Mouse (Mus musculus) hindbrain, embryonic 12.5 days (tissue): ENCODE measurements around the gene Elk4. TPM values are rescaled to one million over a fixed set of nuclear protein-coding genes. Genes with fewer than 3 reads are reported as not detected.
A peak's percentile ranks its signal among the peaks of the same experiment; 100 is the strongest.

ENCODE experiments used
- ATAC-seq: fragments of 200-750 bp; cut with Nextera tagmentation; 2 replicates; pipeline ENCODE4 v1.8.0; 2017; ENCODE audit warnings: moderate TSS enrichment; ENCODE audit not compliant: low FRiP score
- H3K27ac ChIP-seq: fragments of 300-500 bp; sonication (generic); 2 replicates; pipeline ENCODE4 v1.5.1; 2016; ENCODE audit warnings: mild to moderate bottlenecking
- H3K27me3 ChIP-seq: fragments of 300-500 bp; sonication (generic); 2 replicates; pipeline ENCODE4 v1.6.1; 2016; ENCODE audit warnings: mild to moderate bottlenecking
- H3K36me3 ChIP-seq: fragments of 300-500 bp; sonication (generic); 2 replicates; pipeline ENCODE4 v1.6.1; 2016; ENCODE audit warnings: mild to moderate bottlenecking
- H3K4me1 ChIP-seq: fragments of 300-500 bp; sonication (generic); 2 replicates; pipeline ENCODE4 v1.6.1; 2016
- H3K4me2 ChIP-seq: fragments of 300-500 bp; sonication (generic); replicated peaks from 2 replicates; pipeline ENCODE4 v1.6.1; 2016; ENCODE audit warnings: mild to moderate bottlenecking
- H3K4me3 ChIP-seq: fragments of 300-500 bp; sonication (generic); 2 replicates; pipeline ENCODE4 v1.5.1; 2016; ENCODE audit warnings: mild to moderate bottlenecking
- H3K9ac ChIP-seq: fragments of 300-500 bp; sonication (generic); 2 replicates; pipeline ENCODE4 v1.6.1; 2016; ENCODE audit warnings: mild to moderate bottlenecking, moderate library complexity
- H3K9me3 ChIP-seq: fragments of 300-500 bp; sonication (generic); replicated peaks from 2 replicates; pipeline ENCODE4 v1.6.1; 2016; ENCODE audit warnings: mild to moderate bottlenecking
- WGBS: fragments of 180-500 bp; shearing (Covaris S2); methylation state at CpG from one replicate; pipeline ENCODE4 v1.1.7; 2016; 5-methylcytosine and 5-hydroxymethylcytosine counted together
- polyA plus RNA-seq: library from polyadenylated mRNA; unstranded; fragments of >200 nt; fragmentation: Nextera tagmentation; extraction: Ambion mirVana; gene quantifications from 2 replicates; pipeline ENCODE4 v1.2.1, GENCODE M21; 2016

Gene Elk4
- polyA plus RNA-seq, 1 experiment from 2014 or later = 21.7 TPM

DNA sequence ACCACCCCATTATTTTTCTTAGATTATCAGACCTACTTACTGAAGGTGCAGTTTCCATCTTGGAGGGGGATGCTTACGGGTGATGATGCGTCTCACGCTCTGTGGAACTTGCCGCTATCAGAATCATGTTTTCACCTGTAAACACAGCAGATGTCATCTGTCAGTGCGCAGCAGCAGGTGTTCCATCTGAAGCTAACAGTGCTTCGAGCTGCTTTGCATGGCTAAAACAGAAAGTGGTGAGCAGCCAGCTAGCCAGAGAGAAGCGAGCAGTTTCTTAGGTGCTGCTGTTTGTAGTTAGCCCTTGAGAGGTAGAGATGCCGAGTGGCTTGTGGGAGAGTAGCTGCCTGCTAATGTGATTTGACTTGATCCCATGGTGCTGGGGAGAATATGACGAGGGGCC lies 21.0 kb downstream of the Elk4 start:
- 94% methylated on average over 9 of the region's 9 CpGs for WGBS
- Histone ChIP-seq H3K27me3 (no peaks in the 10 kb centered on the region), H3K4me3 (no peak overlapping the region), H3K4me1 (no peaks in the 10 kb centered on the region), H3K9ac (no peak overlapping the region), H3K27ac (no peak overlapping the region), H3K4me2 (no peak overlapping the region), H3K9me3 (no peaks in the 10 kb centered on the region), H3K36me3 (peaks cover 60% of the 10 kb centered on the region)
- no peak for ATAC-seq

DNA sequence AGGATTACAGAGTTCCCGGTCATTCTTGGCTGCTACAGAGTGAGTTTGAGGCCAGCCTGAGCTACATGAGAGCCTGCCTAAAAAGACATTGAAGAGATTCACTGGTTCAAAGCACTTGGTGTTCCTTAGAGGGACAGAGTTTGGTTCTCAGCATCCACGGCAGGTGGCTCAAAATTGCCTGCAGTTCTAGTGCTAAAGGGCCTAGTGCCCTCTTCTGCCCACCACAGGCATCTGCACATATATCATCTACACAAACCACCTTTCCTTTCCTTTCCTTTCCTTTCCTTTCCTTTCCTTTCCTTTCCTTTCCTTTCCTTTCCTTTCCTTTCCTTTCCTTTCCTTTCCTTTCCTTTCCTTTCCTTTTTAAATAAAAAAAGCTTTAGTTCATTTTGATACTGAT lies 23.2 kb downstream of the Elk4 start:
- Histone ChIP-seq H3K27me3 (no peaks in the 10 kb centered on the region), H3K4me2 (no peak overlapping the region), H3K4me1 (no peaks in the 10 kb centered on the region), H3K9ac (no peak overlapping the region), H3K9me3 (no peaks in the 10 kb centered on the region), H3K4me3 (no peak overlapping the region), H3K36me3 (peaks cover 61% of the 10 kb centered on the region), H3K27ac (no peak overlapping the region)
- WGBS = 72% methylated on average over 2 of the region's 2 CpGs
- no peak for ATAC-seq

DNA sequence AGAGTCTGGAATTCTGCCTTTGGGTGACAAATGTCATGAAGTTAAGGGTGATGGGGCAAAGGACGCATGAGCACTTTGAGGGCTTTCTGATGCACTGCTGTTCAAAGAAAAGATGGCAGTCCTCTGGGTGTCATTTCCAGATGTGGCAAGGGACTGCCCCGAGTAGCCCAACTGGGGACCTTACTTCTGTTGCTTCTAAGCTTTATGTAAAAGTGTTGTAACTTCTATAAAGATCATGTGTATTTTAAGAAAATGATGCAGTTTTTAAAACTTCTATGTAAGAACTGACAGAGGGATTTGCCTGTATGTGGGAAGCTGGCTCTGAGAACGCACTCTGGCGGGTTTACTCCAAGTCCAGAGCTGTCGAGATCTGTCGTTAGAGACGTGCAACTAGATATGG lies 24.8 kb downstream of the Elk4 start:
- H3K4me1 ChIP-seq = no peaks in the 10 kb centered on the region
- peaks cover 55% of the 10 kb centered on the region for H3K36me3 ChIP-seq
- no peaks in the 10 kb centered on the region for H3K27me3 ChIP-seq
- H3K9ac ChIP-seq = no peak overlapping the region
- H3K4me2 ChIP-seq = no peak overlapping the region
- no peak for ATAC-seq
- no peaks in the 10 kb centered on the region for H3K9me3 ChIP-seq
- H3K4me3 ChIP-seq = no peak overlapping the region
- H3K27ac ChIP-seq = no peak overlapping the region
- 90% methylated on average over 7 of the region's 7 CpGs for WGBS

DNA sequence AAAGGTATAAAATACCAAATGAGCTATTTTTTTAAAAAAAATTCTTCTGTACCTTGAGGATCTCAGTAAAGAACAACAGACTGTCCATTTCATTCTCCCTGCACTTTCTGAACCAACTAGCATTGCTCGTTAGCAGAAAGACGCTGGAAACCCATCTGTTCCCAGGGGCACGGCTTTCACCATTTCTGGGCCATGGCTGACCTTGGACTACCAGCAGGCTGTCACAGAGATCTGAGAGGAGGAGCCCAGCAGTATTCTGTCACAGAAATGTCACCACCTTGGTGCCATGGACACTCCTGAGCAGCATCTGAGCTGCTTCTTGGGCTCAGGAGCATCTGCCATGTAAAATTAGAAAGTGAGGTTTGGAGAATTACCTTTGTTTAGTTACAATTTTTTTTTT lies 30.3 kb downstream of the Elk4 start:
- 76% methylated on average over 3 of the region's 3 CpGs for WGBS

DNA sequence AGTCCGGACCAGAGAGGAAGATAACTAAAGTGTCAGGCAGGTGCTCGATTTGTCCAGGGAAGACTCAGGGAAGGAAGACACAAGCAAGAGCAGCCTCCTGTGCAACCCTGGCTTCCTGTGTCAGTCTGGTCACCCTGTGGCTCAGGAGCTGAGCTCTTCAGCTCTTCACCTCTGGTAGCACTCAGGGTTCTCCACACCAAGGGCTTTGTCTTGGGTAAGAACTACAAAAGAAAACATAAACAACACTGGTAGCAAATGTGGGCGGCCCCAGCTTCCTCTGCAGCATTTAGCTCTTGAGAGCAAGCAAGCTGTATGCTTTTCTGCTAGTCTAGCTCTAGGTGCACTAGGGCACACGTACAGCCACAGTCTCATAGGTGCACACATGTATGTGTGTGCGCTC lies 31.3 kb downstream of the Elk4 start:
- Histone ChIP-seq H3K27me3 (no peaks in the 10 kb centered on the region), H3K36me3 (peaks cover 16% of the 10 kb centered on the region; the same call in 1 of the 2 replicates), H3K9me3 (no peaks in the 10 kb centered on the region), H3K4me2 (no peak overlapping the region), H3K27ac (no peak overlapping the region), H3K4me1 (no peaks in the 10 kb centered on the region), H3K9ac (no peak overlapping the region), H3K4me3 (no peak overlapping the region)
- 72% methylated on average over 5 of the region's 5 CpGs for WGBS
- ATAC-seq = no peak

More for the DNA sequence above, 30.3 kb downstream of the Elk4 start:
- H3K36me3 ChIP-seq = peaks cover 26% of the 10 kb centered on the region
- no peak overlapping the region for H3K27ac ChIP-seq
- no peak overlapping the region for H3K9ac ChIP-seq
- ATAC-seq = no peak
- H3K9me3 ChIP-seq = no peaks in the 10 kb centered on the region
- no peak overlapping the region for H3K4me3 ChIP-seq
- no peaks in the 10 kb centered on the region for H3K27me3 ChIP-seq
- no peak overlapping the region for H3K4me2 ChIP-seq
- no peaks in the 10 kb centered on the region for H3K4me1 ChIP-seq

DNA sequence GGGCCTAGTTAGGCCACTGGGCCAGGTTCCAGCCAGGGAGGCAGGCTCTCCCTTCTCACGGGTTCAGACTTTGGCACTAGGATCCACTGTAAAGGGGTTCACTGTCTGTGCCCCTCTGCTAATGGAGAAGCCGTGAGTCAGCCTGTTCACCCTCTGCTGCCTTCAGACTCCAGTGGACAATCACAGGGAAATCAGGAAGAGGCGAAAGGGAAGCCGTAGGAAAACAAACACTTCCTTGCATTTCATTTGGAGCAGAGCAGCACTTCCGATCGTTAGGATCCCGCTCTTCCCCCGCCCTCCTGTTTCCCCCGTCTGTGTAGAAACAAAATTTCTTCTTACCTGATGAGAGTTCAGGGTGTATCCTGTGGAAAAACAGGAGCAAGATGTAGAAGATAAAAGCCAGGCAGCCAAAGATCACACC lies 32.8 kb downstream of the Elk4 start:
- Histone ChIP-seq H3K9ac (no peak overlapping the region), H3K9me3 (no peaks in the 10 kb centered on the region), H3K27me3 (no peaks in the 10 kb centered on the region), H3K27ac (no peak overlapping the region), H3K36me3 (0 out of 2 replicates have a peak, but pooled peaks cover 4% of the 10 kb centered on the region), H3K4me3 (no peak overlapping the region), H3K4me2 (no peak overlapping the region), H3K4me1 (no peaks in the 10 kb centered on the region)
- WGBS = 74% methylated on average over 9 of the region's 9 CpGs
- no peak for ATAC-seq

DNA sequence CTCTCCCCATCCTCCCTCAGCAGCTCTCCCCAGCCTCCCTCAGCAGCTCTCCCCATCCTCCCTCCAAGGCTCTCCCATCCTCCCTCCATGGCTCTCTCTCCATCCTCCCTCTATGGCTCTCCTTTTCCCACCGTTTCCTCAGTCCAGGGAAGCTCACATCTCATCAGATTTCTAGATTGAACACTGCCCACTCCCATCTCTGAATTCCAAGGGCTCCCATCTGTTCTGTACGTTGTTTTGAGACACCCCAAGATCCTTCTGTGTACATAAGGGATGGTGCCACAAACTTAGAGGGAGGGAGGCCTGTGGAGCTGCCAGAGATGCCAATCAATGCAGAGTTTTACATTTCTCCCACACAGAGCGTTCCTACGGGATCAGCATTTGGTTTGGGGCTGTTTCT lies 36.4 kb downstream of the Elk4 start:
- 74% methylated on average over 4 of the region's 4 CpGs for WGBS
- Histone ChIP-seq H3K9ac (0 out of 2 replicates have a peak overlapping the region, but pooled peaks have one; percentile 13), H3K4me1 (no peaks in the 10 kb centered on the region), H3K4me2 (no peak overlapping the region), H3K36me3 (0 out of 2 replicates have a peak, but pooled peaks cover 2% of the 10 kb centered on the region), H3K27ac (no peak overlapping the region), H3K27me3 (no peaks in the 10 kb centered on the region), H3K4me3 (no peak overlapping the region), H3K9me3 (no peaks in the 10 kb centered on the region)
- ATAC-seq = no peak

DNA sequence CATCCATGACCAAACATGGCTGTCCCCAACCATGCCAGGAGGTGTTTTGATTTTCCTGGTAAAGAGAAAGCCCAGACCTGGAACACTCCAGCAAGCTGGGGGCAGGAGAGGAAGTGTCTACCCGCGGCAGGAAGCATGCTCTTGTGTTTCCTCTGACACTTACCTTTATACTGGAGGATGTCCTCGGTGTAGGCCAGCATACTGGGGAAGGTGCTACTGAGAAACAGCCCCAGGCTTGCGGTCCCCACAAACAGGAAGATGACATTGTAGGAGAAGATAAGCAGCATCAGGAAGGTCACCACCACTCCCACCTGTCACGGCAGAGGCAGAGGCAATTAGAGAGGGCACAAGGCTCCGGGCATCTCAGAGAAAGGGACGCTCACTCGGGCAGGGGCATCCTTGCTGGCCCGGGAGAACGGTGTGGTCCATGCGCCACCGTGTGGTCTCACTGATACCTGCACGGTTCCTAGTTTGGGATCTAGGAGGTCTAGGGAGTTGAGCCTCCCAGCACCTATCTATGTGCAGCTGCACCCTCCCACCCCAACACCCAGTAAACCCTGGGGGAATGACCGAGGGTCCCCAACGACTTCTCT lies 38.8 kb downstream of the Elk4 start:
- Histone ChIP-seq H3K36me3 (no peaks in the 10 kb centered on the region), H3K4me2 (no peak overlapping the region), H3K27ac (no peak overlapping the region), H3K27me3 (no peaks in the 10 kb centered on the region), H3K4me3 (no peak overlapping the region), H3K9ac (no peak overlapping the region), H3K9me3 (no peaks in the 10 kb centered on the region), H3K4me1 (no peaks in the 10 kb centered on the region)
- 26% methylated on average over 15 of the region's 15 CpGs for WGBS
- ATAC-seq = no peak; the same call in 1 of the 2 replicates

DNA sequence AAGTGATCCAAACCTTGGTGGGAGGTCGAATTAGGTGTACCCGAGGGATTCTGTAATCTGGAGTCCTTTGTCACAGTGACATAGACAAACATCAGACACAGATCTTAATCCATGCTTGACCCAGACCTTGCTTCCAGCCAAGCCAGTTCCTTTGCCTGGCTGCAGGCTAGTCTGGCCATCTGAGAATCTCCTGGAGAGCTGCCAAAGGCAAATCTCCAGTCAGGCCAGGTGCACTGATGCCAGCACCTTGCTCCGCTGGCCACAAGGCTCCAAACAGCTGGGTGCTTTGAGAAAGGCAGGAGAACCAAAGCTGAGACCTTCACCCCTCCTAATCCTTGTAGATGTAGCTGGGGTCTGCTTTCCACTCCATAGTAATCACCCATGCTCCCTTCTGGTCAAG lies 44.3 kb downstream of the Elk4 start:
- H3K36me3 ChIP-seq = no peaks in the 10 kb centered on the region
- H3K9me3 ChIP-seq = no peaks in the 10 kb centered on the region
- H3K4me3 ChIP-seq = no peak overlapping the region
- no peak for ATAC-seq
- no peaks in the 10 kb centered on the region for H3K4me1 ChIP-seq
- H3K27me3 ChIP-seq = no peaks in the 10 kb centered on the region
- no peak overlapping the region for H3K9ac ChIP-seq
- no peak overlapping the region for H3K4me2 ChIP-seq
- WGBS = 87% methylated on average over 3 of the region's 3 CpGs
- no peak overlapping the region for H3K27ac ChIP-seq

DNA sequence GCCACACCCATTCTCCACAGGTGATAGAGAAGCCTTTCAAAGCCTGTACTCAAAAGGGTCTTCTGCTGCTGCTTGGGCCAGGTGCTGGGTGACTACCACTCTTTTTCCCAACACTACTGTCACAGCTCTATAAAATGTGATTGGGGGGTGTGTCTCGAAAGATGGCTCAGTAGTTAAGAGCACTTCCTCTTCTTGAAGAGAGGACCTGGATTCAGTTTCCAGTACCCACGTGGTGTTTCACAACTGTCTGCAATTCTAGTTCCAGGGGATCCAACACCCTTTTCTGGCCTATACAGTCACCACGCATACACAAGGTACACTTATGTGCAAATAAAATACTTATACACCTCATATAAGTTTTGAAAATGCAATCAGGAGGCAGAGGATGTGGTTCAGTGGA lies 47.0 kb downstream of the Elk4 start:
- no peak overlapping the region for H3K4me2 ChIP-seq
- no peak overlapping the region for H3K27ac ChIP-seq
- no peak overlapping the region for H3K9ac ChIP-seq
- H3K27me3 ChIP-seq = no peaks in the 10 kb centered on the region
- no peaks in the 10 kb centered on the region for H3K4me1 ChIP-seq
- ATAC-seq = no peak
- no peak overlapping the region for H3K4me3 ChIP-seq
- H3K9me3 ChIP-seq = no peaks in the 10 kb centered on the region
- no peaks in the 10 kb centered on the region for H3K36me3 ChIP-seq
- 85% methylated on average over 3 of the region's 3 CpGs for WGBS

DNA sequence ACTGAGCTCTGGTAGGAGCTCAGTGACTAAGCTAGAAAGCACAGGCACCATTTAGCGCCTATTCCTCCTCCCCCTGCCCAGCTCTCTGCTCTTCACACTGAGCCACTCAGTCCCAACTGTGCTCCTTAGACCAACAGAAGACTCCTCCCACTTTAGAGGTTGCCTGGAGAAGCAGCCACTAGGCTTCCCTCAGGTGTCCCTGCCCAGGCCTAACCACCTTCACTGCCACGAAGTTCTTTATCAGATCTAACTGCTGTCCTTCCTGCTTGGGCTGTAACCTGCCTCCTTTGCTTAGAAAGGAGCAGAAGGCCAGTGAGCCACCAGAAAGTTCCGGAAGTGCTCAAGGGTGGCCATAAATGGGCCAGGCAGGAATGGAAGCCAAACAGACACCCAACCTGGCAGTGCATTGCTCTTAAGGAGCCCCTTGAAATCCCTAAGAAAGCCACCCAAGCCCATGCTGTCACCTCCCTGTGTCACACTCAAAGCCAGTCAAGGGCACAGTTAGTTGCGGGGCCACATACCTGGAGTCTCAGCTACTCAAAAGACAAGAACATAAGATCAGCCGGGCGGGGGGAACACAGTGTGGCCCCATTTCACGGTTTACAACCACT lies 47.8 kb downstream of the Elk4 start:
- 91% methylated on average over 7 of the region's 7 CpGs for WGBS
- H3K27me3 ChIP-seq = no peaks in the 10 kb centered on the region
- no peaks in the 10 kb centered on the region for H3K9me3 ChIP-seq
- H3K4me3 ChIP-seq = no peak overlapping the region
- no peak for ATAC-seq
- no peak overlapping the region for H3K27ac ChIP-seq
- H3K36me3 ChIP-seq = no peaks in the 10 kb centered on the region
- no peaks in the 10 kb centered on the region for H3K4me1 ChIP-seq
- no peak overlapping the region for H3K9ac ChIP-seq
- no peak overlapping the region for H3K4me2 ChIP-seq

DNA sequence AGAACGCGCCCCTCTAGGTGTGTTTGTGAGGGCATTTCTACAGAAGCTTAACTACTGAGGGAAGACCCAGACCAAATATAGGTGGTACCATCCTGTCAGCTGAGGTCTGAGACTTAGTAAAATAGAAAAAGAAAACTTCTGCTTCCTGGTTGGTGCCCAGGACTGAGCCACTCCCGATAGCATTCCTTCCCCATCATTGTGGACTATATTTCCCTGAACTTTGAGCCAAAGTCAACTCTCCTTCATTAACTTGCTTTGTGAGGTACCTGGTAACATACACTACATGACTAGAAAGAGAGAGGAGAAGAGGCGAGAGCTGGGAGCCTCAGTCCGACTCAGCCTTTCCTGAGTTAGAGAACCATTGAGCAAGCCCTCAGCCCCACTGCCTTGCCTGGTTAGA lies 51.2 kb downstream of the Elk4 start:
- no peak overlapping the region for H3K9ac ChIP-seq
- H3K4me3 ChIP-seq = no peak overlapping the region
- H3K36me3 ChIP-seq = no peaks in the 10 kb centered on the region
- no peaks in the 10 kb centered on the region for H3K4me1 ChIP-seq
- H3K9me3 ChIP-seq = no peaks in the 10 kb centered on the region
- no peak for ATAC-seq
- no peaks in the 10 kb centered on the region for H3K27me3 ChIP-seq
- WGBS = 96% methylated on average over 5 of the region's 5 CpGs
- H3K27ac ChIP-seq = no peak overlapping the region
- H3K4me2 ChIP-seq = no peak overlapping the region
